Mouse (Mus musculus): ENCODE data around the gene Cpeb3. TPM values are rescaled to one million over a fixed set of nuclear protein-coding genes. Genes with fewer than 3 reads are reported as not detected.
"Not testable (repeated sequence)": the region's sequence is repeated elsewhere in the genome, so short reads cannot be mapped to it uniquely, and the experiment has no call there.

Gene Cpeb3
- total RNA-seq, 2 experiments from 2014 or later = 0.80 to 3.1 TPM

- no peak for ATAC-seq (replicated peaks; ENCODE audit: low FRiP score, low TSS enrichment, poor library complexity, severe bottlenecking)
These were observed 585 bp upstream of the Cpeb3 start for GRCm38 (mm10) chr19:37208986-37209385.

- peak; percentile 65 for ATAC-seq (replicated peaks; ENCODE audit: low FRiP score, low TSS enrichment, poor library complexity, severe bottlenecking)
These were observed 862 bp downstream of the Cpeb3 start, which contains the start of gene March5 for GRCm38 (mm10) chr19:37207303-37208175. March5 (plus strand) TSS chr19:37207543.

- 0 out of 2 replicates have a peak, but pooled peaks have one; percentile 23 for ATAC-seq (replicated peaks; ENCODE audit: low FRiP score, low TSS enrichment, poor library complexity, severe bottlenecking)
These were observed 1.6 kb downstream of the Cpeb3 start for GRCm38 (mm10) chr19:37206641-37207302.

GRCm38 (mm10) chr19:37205155-37205554 lies 3.2 kb downstream of the Cpeb3 start:
- not testable (repeated sequence) for ATAC-seq (replicated peaks; ENCODE audit: low FRiP score, low TSS enrichment, poor library complexity, severe bottlenecking)

GRCm38 (mm10) chr19:37203371-37203770 lies 5.0 kb downstream of the Cpeb3 start:
- ATAC-seq (replicated peaks; ENCODE audit: low FRiP score, low TSS enrichment, poor library complexity, severe bottlenecking) = 0 out of 2 replicates have a peak, but pooled peaks have one; percentile 24

GRCm38 (mm10) chr19:37199889-37200288 lies 8.5 kb downstream of the Cpeb3 start:
- ATAC-seq (replicated peaks; ENCODE audit: low FRiP score, low TSS enrichment, poor library complexity, severe bottlenecking) = no peak

- ATAC-seq (replicated peaks; ENCODE audit: low FRiP score, low TSS enrichment, poor library complexity, severe bottlenecking) = no peak
These were observed 10.1 kb downstream of the Cpeb3 start for GRCm38 (mm10) chr19:37198165-37198880.

- no peak for ATAC-seq (replicated peaks; ENCODE audit: low FRiP score, low TSS enrichment, poor library complexity, severe bottlenecking)
These were observed 15.8 kb downstream of the Cpeb3 start for GRCm38 (mm10) chr19:37192475-37193058.

GRCm38 (mm10) chr19:37188366-37188948 lies 19.9 kb downstream of the Cpeb3 start:
- ATAC-seq (replicated peaks; ENCODE audit: low FRiP score, low TSS enrichment, poor library complexity, severe bottlenecking) = no peak

- ATAC-seq (replicated peaks; ENCODE audit: low FRiP score, low TSS enrichment, poor library complexity, severe bottlenecking) = peak; percentile 71
These were observed 30.3 kb downstream of the Cpeb3 start for GRCm38 (mm10) chr19:37177819-37178708.

GRCm38 (mm10) chr19:37176879-37177462 lies 31.4 kb downstream of the Cpeb3 start:
- ATAC-seq (replicated peaks; ENCODE audit: low FRiP score, low TSS enrichment, poor library complexity, severe bottlenecking) = no peak

- ATAC-seq (replicated peaks; ENCODE audit: low FRiP score, low TSS enrichment, poor library complexity, severe bottlenecking) = no peak
These were observed 32.5 kb downstream of the Cpeb3 start for GRCm38 (mm10) chr19:37175919-37176318.

GRCm38 (mm10) chr19:37175436-37175805 lies 33.0 kb downstream of the Cpeb3 start:
- ATAC-seq (replicated peaks; ENCODE audit: low FRiP score, low TSS enrichment, poor library complexity, severe bottlenecking) = no peak

- 0 out of 2 replicates have a peak, but pooled peaks have one; percentile 41 for ATAC-seq (replicated peaks; ENCODE audit: low FRiP score, low TSS enrichment, poor library complexity, severe bottlenecking)
These were observed 33.5 kb downstream of the Cpeb3 start for GRCm38 (mm10) chr19:37174716-37175435.

- ATAC-seq (replicated peaks; ENCODE audit: low FRiP score, low TSS enrichment, poor library complexity, severe bottlenecking) = no peak
These were observed 34.2 kb downstream of the Cpeb3 start for GRCm38 (mm10) chr19:37174116-37174715.

GRCm38 (mm10) chr19:37173331-37174115 lies 34.9 kb downstream of the Cpeb3 start:
- ATAC-seq (replicated peaks; ENCODE audit: low FRiP score, low TSS enrichment, poor library complexity, severe bottlenecking) = no peak
